Mouse (Mus musculus): ENCODE measurements around the gene Gm26938.

Gene Gm26938

DNA sequence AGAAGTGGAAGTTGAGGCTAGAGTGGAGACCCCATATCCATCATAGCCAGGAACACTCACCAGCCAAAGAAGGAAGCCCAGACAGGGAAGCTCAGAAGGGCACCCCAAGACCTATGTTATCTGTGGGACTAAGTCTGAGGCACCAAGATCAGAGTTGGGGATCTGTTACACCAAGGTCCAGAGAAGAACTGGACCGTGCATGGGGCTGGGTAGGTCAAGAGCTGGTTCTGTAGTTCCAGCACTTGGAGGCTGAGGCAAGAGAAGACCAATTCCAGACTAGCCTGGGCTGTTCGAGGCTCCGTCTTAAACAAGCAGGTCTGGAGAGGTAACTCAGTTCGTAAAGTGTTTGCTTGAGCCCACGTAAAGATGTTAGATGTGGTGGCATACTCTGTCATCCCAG lies 32.1 kb downstream of the Gm26938 start:
- DNase-seq (ENCODE audit: low spot score in 2 of 2): no peak

- DNase-seq (ENCODE audit: low spot score in 2 of 2): no peak
These were observed 32.7 kb downstream of the Gm26938 start for GRCm38 (mm10) chr5:139793338-139794089.

DNA sequence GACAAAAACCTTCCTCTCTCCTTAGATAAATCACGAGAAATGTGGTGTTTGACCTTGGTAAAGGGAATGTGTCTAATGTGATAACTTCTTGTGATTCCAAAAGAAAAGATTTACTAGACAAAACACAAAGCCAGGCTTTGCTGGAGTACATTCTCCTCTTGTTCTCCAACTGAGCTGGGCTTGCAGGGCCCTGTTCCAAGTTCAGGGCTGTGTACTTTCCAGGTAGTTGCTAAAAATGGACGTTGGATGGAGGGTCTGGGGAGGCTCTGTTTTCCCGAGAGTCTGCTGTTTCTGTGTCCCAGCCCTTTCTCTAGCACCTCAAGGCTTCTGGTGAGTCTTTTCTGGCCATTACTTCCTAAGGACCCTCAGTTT lies 33.3 kb downstream of the Gm26938 start:
- DNase-seq (ENCODE audit: low spot score in 2 of 2): no peak

- DNase-seq (ENCODE audit: low spot score in 2 of 2): no peak
These were observed 33.9 kb downstream of the Gm26938 start for GRCm38 (mm10) chr5:139792159-139792775.

DNA sequence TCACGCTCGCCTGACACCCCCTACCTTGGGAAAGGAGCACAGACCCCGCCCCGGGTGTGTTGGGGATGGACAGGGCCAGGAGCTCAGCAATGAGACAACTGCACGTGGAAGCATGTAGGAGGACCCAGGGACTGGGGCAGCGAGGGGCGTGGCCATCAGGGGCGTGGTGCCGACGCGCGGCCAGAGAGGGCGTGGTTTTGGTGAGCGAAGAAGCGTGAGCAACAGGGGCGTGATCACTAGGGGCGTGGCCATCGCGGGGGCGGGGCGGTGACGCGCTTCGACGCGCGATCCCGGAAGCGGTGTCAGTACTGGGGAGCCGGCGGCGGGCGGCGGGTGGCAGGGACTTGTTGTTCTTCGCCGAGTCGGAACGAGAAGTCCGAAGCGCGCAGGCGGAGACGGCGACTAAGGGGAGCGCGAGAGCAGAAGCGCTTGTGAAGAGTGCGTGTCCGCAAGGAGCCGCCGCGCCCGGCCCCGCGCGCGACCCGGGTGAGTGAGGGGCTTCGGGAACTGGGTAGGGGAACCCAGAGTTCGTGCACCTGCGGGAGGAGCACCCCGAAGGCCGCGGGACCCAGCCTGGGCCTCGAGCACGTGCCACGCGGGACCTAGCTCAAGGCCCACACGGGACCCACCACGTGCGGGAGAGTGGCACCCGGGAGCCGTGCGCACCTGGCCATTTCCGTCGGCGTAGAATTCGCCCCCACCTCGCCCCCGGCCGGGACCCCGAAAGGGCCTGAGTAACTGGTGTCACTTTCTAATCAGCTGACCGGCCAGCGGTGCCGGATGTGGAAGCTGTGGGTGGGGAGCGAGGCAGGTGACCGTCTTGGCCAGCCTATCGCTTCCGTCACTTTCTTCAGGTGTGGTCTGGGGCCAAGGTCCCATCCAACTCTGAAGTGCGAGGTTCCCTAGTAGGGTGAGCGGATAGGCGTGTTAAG lies 34.7 kb downstream of the Gm26938 start, which contains the start of gene Mafk:
Gene Mafk (plus strand): TSS at position 287 of the 932 bp plus-strand sequence.
- DNase-seq (ENCODE audit: low spot score in 2 of 2): peak; percentile 94 to 96

DNA sequence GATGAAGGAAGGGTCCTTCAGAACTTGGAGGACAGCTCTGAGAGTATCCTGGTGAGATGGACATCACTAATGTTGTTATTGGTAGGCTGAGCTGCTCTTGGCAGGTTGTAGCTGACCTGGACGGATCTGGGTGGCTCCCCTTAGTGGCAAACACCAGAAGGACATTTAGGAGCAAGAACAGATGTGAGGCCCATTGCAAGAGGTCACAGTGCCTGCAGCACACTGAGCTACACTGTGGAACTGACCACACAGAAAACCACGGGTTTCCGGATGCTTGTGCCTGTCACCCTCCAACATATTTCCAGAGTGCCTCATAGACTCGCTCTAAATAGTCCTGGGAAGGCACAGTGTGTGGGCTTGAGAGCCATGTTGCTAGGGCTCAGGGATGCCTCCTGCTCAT lies 36.7 kb downstream of the Gm26938 start:
- DNase-seq (ENCODE audit: low spot score in 2 of 2): no peak

- no peak for DNase-seq (ENCODE audit: low spot score in 2 of 2)
These were observed 44.8 kb downstream of the Gm26938 start for GRCm38 (mm10) chr5:139781406-139781805.

GRCm38 (mm10) chr5:139776966-139777365 lies 49.2 kb downstream of the Gm26938 start:
- no peak for DNase-seq (ENCODE audit: low spot score in 2 of 2)

DNA sequence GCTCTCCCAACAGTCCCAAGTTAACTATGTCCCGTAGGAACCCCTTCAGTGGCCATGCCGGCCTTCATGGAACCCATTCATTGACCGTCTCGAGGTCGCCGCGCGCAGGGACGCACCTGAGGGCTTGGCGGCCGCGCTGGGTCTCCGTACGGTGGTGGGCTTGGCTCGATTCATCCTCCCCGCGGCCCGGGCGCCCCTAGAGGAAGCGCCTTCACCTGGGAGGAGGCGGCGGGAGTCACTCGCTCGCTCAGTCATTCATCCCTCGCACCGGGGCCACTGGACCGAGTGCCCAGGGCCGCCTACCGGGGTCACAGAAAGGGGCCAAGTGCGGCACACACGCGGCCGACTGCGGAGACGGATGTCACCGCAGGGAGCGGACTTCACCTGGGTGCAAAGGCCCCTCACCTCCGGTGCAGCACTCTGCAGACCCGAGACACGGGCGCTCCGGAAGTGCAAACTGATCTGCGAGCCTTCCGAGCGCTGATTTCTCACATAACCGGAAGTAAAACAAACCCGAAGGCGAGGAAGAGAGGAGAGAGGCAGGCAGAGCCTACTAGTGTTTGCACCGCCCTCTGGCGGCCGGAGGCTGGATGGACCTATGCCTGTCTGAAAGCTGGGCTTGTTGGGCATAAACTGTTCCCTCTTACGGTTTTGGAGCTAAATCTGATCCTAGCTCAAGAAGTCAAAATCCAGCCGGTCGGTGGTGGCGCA lies 50.8 kb downstream of the Gm26938 start, which contains the start of gene Ints1:
Gene Ints1 (minus strand): TSS at position 459 of the 711 bp plus-strand sequence.
- DNase-seq (ENCODE audit: low spot score in 2 of 2): peak; percentile 97 to 98

DNA sequence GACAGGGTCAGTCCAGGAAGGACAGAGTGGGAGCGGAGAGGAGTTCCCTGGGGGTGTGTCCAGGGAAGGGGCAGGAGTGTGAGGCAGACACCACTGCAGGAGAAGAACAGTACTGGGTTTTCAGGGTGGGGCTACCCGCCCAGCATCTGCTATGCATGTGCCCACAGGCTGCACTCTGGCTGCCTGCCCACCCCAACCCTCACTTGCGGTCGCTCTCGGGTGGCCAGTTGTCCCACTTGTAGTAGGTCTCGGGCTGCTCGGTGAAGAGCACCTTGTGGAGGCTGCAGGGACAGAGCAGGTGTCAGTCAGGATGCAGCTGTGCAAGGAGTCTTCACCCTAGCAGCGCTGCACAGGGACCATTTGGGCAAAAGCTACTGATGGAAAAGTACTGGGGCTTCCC lies 58.0 kb downstream of the Gm26938 start:
- no peak for DNase-seq (ENCODE audit: low spot score in 2 of 2)

DNA sequence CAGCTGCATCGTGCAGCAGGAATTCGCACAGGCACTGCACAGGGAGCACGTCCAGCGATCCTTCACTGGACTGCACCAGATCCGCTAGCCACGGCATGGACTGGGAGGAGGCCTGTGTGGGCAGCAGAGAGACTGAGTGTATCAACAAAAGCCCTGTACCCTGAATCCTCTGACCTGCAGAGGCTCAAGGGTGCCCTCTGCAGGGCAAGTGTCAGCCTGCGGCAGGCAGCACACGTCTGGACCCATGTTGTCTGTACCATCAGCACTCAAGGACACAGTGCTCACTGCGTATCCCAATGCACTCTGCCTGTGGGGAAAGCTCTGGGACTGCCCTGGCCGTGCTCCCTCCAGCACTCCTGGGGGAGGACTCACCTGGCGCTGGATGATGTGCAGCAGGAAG lies 61.9 kb downstream of the Gm26938 start:
- DNase-seq (ENCODE audit: low spot score in 2 of 2): no peak

GRCm38 (mm10) chr5:139758096-139758495 lies 68.1 kb downstream of the Gm26938 start:
- no peak for DNase-seq (ENCODE audit: low spot score in 2 of 2)

Data from right cerebral cortex, postnatal 10 days (tissue).